Mouse (Mus musculus) liver, embryonic 14.5 days (tissue): ENCODE results near the gene Iqcc.

Experiments used
- CTCF ChIP-seq: IDR thresholded peaks from 2 replicates; pipeline ENCODE4 v1.5.1; 2016; ENCODE audit warnings: antibody characterized with exemption, low read depth, control low read depth
- EP300 ChIP-seq: IDR thresholded peaks from 2 replicates; pipeline ENCODE4 v1.6.1; 2016; ENCODE audit warnings: antibody characterized with exemption, low read depth

DNA sequence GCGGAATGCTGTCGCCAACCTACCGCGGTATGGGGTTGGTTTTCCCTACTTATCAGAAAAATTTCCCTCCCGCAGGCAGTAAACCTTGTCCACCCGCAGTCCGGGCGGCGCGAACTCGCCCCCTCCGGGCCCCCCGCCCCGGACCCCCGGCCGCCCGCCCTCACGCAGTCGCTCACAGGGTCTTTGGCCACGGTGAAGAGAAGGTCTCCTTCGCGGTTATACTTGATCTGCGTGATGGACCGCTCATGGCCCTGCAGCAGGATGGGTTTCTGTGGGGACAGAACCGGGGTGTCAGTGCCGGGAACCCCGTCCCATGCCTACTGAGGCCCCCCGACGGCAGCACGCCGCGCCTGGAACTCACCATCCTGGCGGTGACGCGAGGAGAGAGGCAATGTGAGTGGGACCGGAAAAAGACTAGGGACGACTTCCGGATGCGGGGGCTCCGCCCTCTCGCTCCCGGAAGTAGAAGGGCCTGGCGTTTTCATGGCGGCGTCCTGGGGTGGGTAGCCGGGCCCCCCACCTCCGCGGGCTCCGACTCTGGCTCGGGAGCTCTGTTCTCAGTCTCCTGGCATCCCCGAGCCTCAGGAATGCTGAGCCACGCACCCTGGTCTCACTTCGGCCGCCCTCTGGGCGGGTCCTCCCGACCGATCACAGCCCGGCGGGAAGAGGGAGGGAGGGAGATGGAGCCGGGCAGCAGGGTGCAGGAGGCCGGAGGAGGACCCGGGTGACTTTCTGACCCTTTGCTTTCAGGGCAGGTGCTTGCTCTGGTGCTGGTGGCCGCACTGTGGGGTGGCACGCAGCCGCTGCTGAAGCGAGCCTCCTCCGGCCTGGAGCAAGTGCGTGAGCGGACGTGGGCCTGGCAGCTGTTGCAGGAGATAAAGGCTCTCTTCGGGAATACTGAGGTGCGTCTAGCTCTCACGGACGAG is 18.4 kb downstream of the Iqcc start, which contains the start of the genes Eif3i and Tmem234:
- TF ChIP-seq CTCF = peak; percentile 37
- peak; percentile 36; the same call in 1 of the 2 replicates for TF ChIP-seq EP300
